Mouse (Mus musculus) erythroblast, embryonic 14.5 days (primary cell): ENCODE data around the gene Grip1. TPM values are rescaled to one million over a fixed set of nuclear protein-coding genes. Genes with fewer than 3 reads are reported as not detected.

Experiments
- H3K27me3 ChIP-seq: 2 replicates; pipeline ENCODE4 v1.6.1; 2012; ENCODE audit warnings: inconsistent platforms; ENCODE audit not compliant: control insufficient read depth
- H3K36me3 ChIP-seq: 2 replicates; pipeline ENCODE4 v1.6.1; 2012; ENCODE audit warnings: mild to moderate bottlenecking, inconsistent platforms; ENCODE audit not compliant: control insufficient read depth
- H3K4me1 ChIP-seq: 2 replicates; pipeline ENCODE4 v1.6.1; 2012; ENCODE audit warnings: inconsistent platforms; ENCODE audit not compliant: control insufficient read depth
- H3K4me3 ChIP-seq: replicated peaks from 2 replicates; pipeline ENCODE3; 2012; ENCODE audit warnings: moderate library complexity, mild to moderate bottlenecking, inconsistent platforms
- H3K9me3 ChIP-seq: 2 replicates; pipeline ENCODE4 v1.6.1; 2012; ENCODE audit warnings: low read length, inconsistent platforms, mixed read lengths; ENCODE audit not compliant: control insufficient read depth
- GATA1 ChIP-seq: IDR thresholded peaks from 2 replicates; pipeline ENCODE4 v1.6.1; 2012; ENCODE audit warnings: low read length, inconsistent platforms, mixed read lengths
- TAL1 ChIP-seq: IDR thresholded peaks from 3 replicates; pipeline ENCODE4 v1.6.1; 2012; ENCODE audit warnings: low read length, inconsistent platforms, mixed read lengths
- polyA plus RNA-seq: library from polyadenylated mRNA; stranded (reverse); fragments of >175 nt; gene quantifications from 2 replicates; pipeline ENCODE4 v1.2.3, GENCODE M21; 2012

Gene Grip1
- polyA plus RNA-seq, 1 experiment: not detected

- Histone ChIP-seq H3K4me3 (no peak overlapping the region), H3K4me1 (no peaks in the 10 kb centered on the region), H3K9me3 (peaks cover 8% of the 10 kb centered on the region), H3K36me3 (no peaks in the 10 kb centered on the region), H3K27me3 (no peaks in the 10 kb centered on the region)
- TF ChIP-seq TAL1 (no peak), GATA1 (no peak)
Measured at GRCm38 (mm10) chr10:120031316-120031715, 577.7 kb downstream of the Grip1 start.

GRCm38 (mm10) chr10:120033866-120034265, 580.2 kb downstream of the Grip1 start:
- no peak overlapping the region for H3K4me3 ChIP-seq
- TF ChIP-seq TAL1: no peak

DNA sequence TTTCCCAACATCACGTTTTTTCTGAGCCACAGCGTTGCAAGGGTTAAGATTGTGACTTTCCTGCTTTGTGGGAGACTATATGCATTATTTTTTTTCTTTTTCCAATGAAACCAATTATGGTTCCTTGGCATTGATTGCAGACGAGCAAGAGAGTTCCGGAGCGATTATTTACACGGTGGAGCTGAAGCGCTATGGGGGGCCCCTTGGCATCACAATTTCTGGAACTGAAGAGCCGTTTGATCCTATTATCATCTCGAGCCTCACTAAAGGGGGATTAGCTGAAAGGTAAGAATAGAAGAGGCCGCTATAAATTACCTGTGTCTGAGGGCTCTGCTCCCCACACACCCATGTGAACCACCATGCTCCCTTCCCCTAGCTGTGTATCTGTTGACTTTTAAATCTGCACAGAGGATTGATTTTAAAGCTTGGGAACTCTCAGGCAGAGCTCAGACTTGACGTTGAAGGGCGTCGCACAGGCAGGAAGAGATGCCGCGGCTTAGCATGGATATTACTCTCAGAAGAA, 581.6 kb downstream of the Grip1 start:
- peaks cover 18% of the 10 kb centered on the region for H3K9me3 ChIP-seq
- H3K36me3 ChIP-seq: no peaks in the 10 kb centered on the region
- TF ChIP-seq GATA1: no peak
- no peak for TF ChIP-seq TAL1
- H3K27me3 ChIP-seq: no peaks in the 10 kb centered on the region
- no peak overlapping the region for H3K4me3 ChIP-seq
- no peaks in the 10 kb centered on the region for H3K4me1 ChIP-seq

More at GRCm38 (mm10) chr10:120033866-120034265, 580.2 kb downstream of the Grip1 start:
- H3K4me1 ChIP-seq: no peaks in the 10 kb centered on the region
- H3K9me3 ChIP-seq: peaks cover 18% of the 10 kb centered on the region
- H3K27me3 ChIP-seq: no peaks in the 10 kb centered on the region
- H3K36me3 ChIP-seq: no peaks in the 10 kb centered on the region

DNA sequence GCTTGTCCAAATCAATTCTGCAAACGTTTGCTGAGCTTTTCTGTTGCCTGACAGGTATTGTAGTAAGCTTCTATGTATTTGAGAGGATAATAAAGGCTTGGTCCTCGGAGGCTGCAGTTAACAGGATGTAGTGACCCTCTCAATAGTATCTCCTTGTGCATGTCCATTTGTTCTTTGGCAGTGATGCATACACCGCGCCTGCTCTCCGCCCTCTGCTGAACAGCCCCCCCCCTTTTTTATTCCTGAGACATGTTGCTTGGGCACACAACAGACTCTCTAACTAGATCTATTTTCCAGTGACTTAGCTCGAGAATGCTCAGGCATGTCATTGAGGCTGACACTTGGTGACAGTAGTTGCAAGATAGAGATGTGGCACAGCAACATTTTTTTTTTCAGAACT, 582.2 kb downstream of the Grip1 start:
- Histone ChIP-seq H3K27me3 (no peaks in the 10 kb centered on the region), H3K36me3 (no peaks in the 10 kb centered on the region), H3K9me3 (peaks cover 18% of the 10 kb centered on the region), H3K4me1 (no peaks in the 10 kb centered on the region), H3K4me3 (no peak overlapping the region)
- no peak for TF ChIP-seq GATA1
- no peak for TF ChIP-seq TAL1

DNA sequence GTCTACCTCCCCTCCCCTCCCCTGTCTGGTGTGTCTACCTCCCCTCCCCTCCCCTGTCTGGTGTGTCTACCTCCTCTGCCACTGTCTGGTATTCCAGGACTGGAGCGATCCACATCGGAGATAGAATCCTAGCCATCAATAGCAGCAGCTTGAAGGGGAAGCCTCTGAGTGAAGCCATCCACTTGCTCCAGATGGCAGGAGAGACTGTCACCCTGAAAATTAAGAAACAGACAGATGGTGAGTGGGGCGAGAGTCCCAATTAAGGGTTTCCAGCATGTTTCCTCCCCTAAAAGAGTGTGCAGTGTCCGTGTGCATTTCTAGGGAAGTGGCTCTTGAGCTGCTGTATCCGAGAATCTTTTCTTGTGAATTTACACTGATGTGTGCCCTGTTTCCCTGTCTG, 584.6 kb downstream of the Grip1 start:
- Histone ChIP-seq H3K9me3 (peaks cover 14% of the 10 kb centered on the region), H3K4me3 (no peak overlapping the region), H3K27me3 (no peaks in the 10 kb centered on the region), H3K4me1 (no peaks in the 10 kb centered on the region), H3K36me3 (no peaks in the 10 kb centered on the region)
- TF ChIP-seq GATA1 (no peak), TAL1 (no peak)

GRCm38 (mm10) chr10:120044237-120044636, 590.6 kb downstream of the Grip1 start:
- no peak overlapping the region for H3K4me3 ChIP-seq
- no peaks in the 10 kb centered on the region for H3K9me3 ChIP-seq
- no peak for TF ChIP-seq TAL1
- no peak for TF ChIP-seq GATA1
- H3K27me3 ChIP-seq: no peaks in the 10 kb centered on the region
- H3K4me1 ChIP-seq: no peaks in the 10 kb centered on the region
- H3K36me3 ChIP-seq: no peaks in the 10 kb centered on the region

- no peak overlapping the region for H3K4me3 ChIP-seq
- no peaks in the 10 kb centered on the region for H3K36me3 ChIP-seq
- TF ChIP-seq TAL1: no peak
- no peak for TF ChIP-seq GATA1
Measured at GRCm38 (mm10) chr10:120044714-120045234, 591.1 kb downstream of the Grip1 start.

GRCm38 (mm10) chr10:120060579-120061237, 607.1 kb downstream of the Grip1 start:
- no peaks in the 10 kb centered on the region for H3K4me1 ChIP-seq
- TF ChIP-seq GATA1 (no peak), TAL1 (no peak)
- no peaks in the 10 kb centered on the region for H3K36me3 ChIP-seq
- no peak overlapping the region for H3K4me3 ChIP-seq
- no peaks in the 10 kb centered on the region for H3K27me3 ChIP-seq
- peaks cover 12% of the 10 kb centered on the region for H3K9me3 ChIP-seq

More at GRCm38 (mm10) chr10:120044714-120045234, 591.1 kb downstream of the Grip1 start:
- H3K9me3 ChIP-seq: no peaks in the 10 kb centered on the region
- no peaks in the 10 kb centered on the region for H3K27me3 ChIP-seq
- H3K4me1 ChIP-seq: no peaks in the 10 kb centered on the region

GRCm38 (mm10) chr10:120061238-120062130, 607.9 kb downstream of the Grip1 start:
- H3K9me3 ChIP-seq: peaks cover 12% of the 10 kb centered on the region
- no peak for TF ChIP-seq TAL1
- TF ChIP-seq GATA1: no peak

More at GRCm38 (mm10) chr10:120061238-120062130, 607.9 kb downstream of the Grip1 start:
- no peak overlapping the region for H3K4me3 ChIP-seq
- no peaks in the 10 kb centered on the region for H3K4me1 ChIP-seq
- H3K27me3 ChIP-seq: no peaks in the 10 kb centered on the region
- no peaks in the 10 kb centered on the region for H3K36me3 ChIP-seq
